Mouse (Mus musculus) liver, postnatal 0 days (tissue): ENCODE results near the gene Gm9046. TPM values are rescaled to one million over a fixed set of nuclear protein-coding genes. Genes with fewer than 3 reads are reported as not detected.
"Not testable (repeated sequence)": the region's sequence is repeated elsewhere in the genome, so short reads cannot be mapped to it uniquely, and the experiment has no call there.

Source experiments
- ATAC-seq: fragments of 200-750 bp; cut with Nextera tagmentation; 2 replicates; pipeline ENCODE4 v1.8.0; 2017; ENCODE audit warnings: mild to moderate bottlenecking, moderate library complexity
- DNase-seq: peaks from one replicate; pipeline ENCODE4 v3.0.0-alpha.2; 2016
- H3K27ac ChIP-seq: fragments of 300-500 bp; sonication (generic); 2 replicates; pipeline ENCODE4 v1.5.1; 2014; ENCODE audit warnings: antibody characterized with exemption, moderate library complexity, mild to moderate bottlenecking, low read depth
- H3K27me3 ChIP-seq: fragments of 300-500 bp; sonication (generic); 2 replicates; pipeline ENCODE4 v1.6.1; 2014; ENCODE audit warnings: low read length, control low read depth, mixed read lengths; ENCODE audit not compliant: insufficient read depth
- H3K36me3 ChIP-seq: fragments of 300-500 bp; sonication (generic); replicated peaks from 2 replicates; pipeline ENCODE4 v1.6.1; 2014; ENCODE audit warnings: mild to moderate bottlenecking, control low read depth, low read length, moderate library complexity, mixed read lengths; ENCODE audit not compliant: insufficient read depth
- H3K4me1 ChIP-seq: fragments of 300-500 bp; sonication (generic); 2 replicates; pipeline ENCODE4 v1.6.1; 2014; ENCODE audit warnings: antibody characterized with exemption, mild to moderate bottlenecking, control low read depth; ENCODE audit not compliant: insufficient read depth
- H3K4me2 ChIP-seq: fragments of 300-500 bp; sonication (generic); 2 replicates; pipeline ENCODE4 v1.6.1; 2014; ENCODE audit warnings: low read depth, mild to moderate bottlenecking, low read length, moderate library complexity, mixed read lengths
- H3K4me3 ChIP-seq: fragments of 300-500 bp; sonication (generic); 2 replicates; pipeline ENCODE4 v1.5.1; 2014; ENCODE audit warnings: low read depth, low read length
- H3K9ac ChIP-seq: fragments of 300-500 bp; sonication (generic); replicated peaks from 2 replicates; pipeline ENCODE4 v1.6.1; 2014; ENCODE audit warnings: mild to moderate bottlenecking, moderate library complexity
- H3K9me3 ChIP-seq: fragments of 300-500 bp; sonication (generic); 2 replicates; pipeline ENCODE4 v1.6.1; 2016; ENCODE audit warnings: mild to moderate bottlenecking, control low read depth, low read length, mixed read lengths
- CTCF ChIP-seq: sonication (generic); IDR thresholded peaks from 2 replicates; pipeline ENCODE4 v1.5.1; 2016; ENCODE audit warnings: antibody characterized with exemption, low read depth
- EP300 ChIP-seq: IDR thresholded peaks from 2 replicates; pipeline ENCODE4 v1.6.1; 2016; ENCODE audit warnings: antibody characterized with exemption, low read depth, mild to moderate bottlenecking
- WGBS: fragments of 180-500 bp; shearing (Covaris S2); extraction: QIAGEN DNeasy Blood & Tissue Kit; methylation state at CpG from one replicate; pipeline ENCODE4 v1.1.7; 2014; ENCODE audit not compliant: insufficient replicate concordance; 5-methylcytosine and 5-hydroxymethylcytosine counted together
- polyA plus RNA-seq: library from polyadenylated mRNA; unstranded; fragments of >200 nt; fragmentation: Nextera tagmentation; extraction: Ambion mirVana; gene quantifications from 2 replicates; pipeline ENCODE4 v1.2.1, GENCODE M21; 2015

Gm9046 gene
- polyA plus RNA-seq = not detected in 2 replicates

- DNase-seq, H3K4me2 ChIP-seq, H3K4me1 ChIP-seq, H3K36me3 ChIP-seq, H3K9ac ChIP-seq, H3K4me3 ChIP-seq, H3K27ac ChIP-seq, H3K9me3 ChIP-seq, H3K27me3 ChIP-seq, ATAC-seq: not testable (repeated sequence)
- WGBS = no CpG with 5 or more reads among the region's 14 CpGs
Measured at GRCm38 (mm10) chr10:118343155-118343554, at the start of gene Gm9046. Gene Gm9046 (minus strand): TSS chr10:118343255.

DNA sequence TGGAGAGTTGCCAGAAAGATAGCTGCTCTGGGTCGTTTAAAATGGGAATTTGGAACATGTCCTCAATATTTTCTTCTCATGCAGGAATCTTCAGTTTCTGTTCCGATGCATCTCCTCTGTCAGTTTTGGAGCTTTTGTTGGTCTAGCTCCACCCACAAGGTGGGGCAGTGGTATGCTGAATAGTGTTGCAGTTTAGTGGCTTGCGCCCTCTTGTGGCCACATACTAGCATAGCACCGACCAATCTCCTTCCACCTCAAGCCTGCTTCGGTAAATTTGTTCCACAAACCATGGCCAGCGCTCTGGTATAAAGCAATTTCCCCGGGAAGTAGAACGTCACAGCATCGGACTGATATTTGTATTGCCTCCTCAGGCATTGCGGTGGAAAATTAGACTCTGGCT is 27.4 kb upstream of the Gm9046 start:
- WGBS = 5% methylated on average over 10 of the region's 10 CpGs
- H3K36me3 ChIP-seq = no peaks in the 10 kb centered on the region
- H3K4me3 ChIP-seq = no peak overlapping the region
- H3K9me3 ChIP-seq = no peaks in the 10 kb centered on the region
- no peak overlapping the region for H3K27ac ChIP-seq
- no peaks in the 10 kb centered on the region for H3K27me3 ChIP-seq
- ATAC-seq = peak; percentile 56; the same call in 1 of the 2 replicates
- no peak for TF ChIP-seq EP300
- peak; percentile 98 for TF ChIP-seq CTCF
- DNase-seq = peak; percentile 82
- 0 out of 2 replicates have a peak overlapping the region, but pooled peaks have one; percentile 18 for H3K4me2 ChIP-seq
- no peak overlapping the region for H3K9ac ChIP-seq
- no peaks in the 10 kb centered on the region for H3K4me1 ChIP-seq

- H3K36me3 ChIP-seq = no peaks in the 10 kb centered on the region
- no peaks in the 10 kb centered on the region for H3K27me3 ChIP-seq
- TF ChIP-seq EP300 = no peak
- no peak for TF ChIP-seq CTCF
- no peak overlapping the region for H3K27ac ChIP-seq
- no peaks in the 10 kb centered on the region for H3K9me3 ChIP-seq
- no peaks in the 10 kb centered on the region for H3K4me1 ChIP-seq
- H3K9ac ChIP-seq = no peak overlapping the region
- WGBS = 79% methylated on average over 9 of the region's 9 CpGs
- no peak overlapping the region for H3K4me3 ChIP-seq
- no peak for DNase-seq
- no peak overlapping the region for H3K4me2 ChIP-seq
- no peak for ATAC-seq
Measured at GRCm38 (mm10) chr10:118369518-118369917, 26.5 kb upstream of the Gm9046 start.

- H3K36me3 ChIP-seq, H3K27ac ChIP-seq, H3K4me1 ChIP-seq, H3K4me3 ChIP-seq, H3K27me3 ChIP-seq, DNase-seq, H3K4me2 ChIP-seq, H3K9me3 ChIP-seq, H3K9ac ChIP-seq, ATAC-seq: not testable (repeated sequence)
- WGBS = no CpG with 5 or more reads among the region's 11 CpGs
Measured at GRCm38 (mm10) chr10:118354005-118354404, 10.9 kb upstream of the Gm9046 start, which contains the start of gene Gm9049. Gene Gm9049 (minus strand): TSS chr10:118354105.

- not testable (repeated sequence) for DNase-seq, H3K4me2 ChIP-seq, H3K9ac ChIP-seq, H3K27ac ChIP-seq, H3K9me3 ChIP-seq, H3K27me3 ChIP-seq, H3K36me3 ChIP-seq, H3K4me1 ChIP-seq, ATAC-seq, H3K4me3 ChIP-seq
- WGBS = 88% methylated on average over 1 of the region's 14 CpGs
Measured at GRCm38 (mm10) chr10:118348579-118348978, 5.5 kb upstream of the Gm9046 start, which contains the start of gene Gm9048. Gene Gm9048 (minus strand): TSS chr10:118348679.

DNA sequence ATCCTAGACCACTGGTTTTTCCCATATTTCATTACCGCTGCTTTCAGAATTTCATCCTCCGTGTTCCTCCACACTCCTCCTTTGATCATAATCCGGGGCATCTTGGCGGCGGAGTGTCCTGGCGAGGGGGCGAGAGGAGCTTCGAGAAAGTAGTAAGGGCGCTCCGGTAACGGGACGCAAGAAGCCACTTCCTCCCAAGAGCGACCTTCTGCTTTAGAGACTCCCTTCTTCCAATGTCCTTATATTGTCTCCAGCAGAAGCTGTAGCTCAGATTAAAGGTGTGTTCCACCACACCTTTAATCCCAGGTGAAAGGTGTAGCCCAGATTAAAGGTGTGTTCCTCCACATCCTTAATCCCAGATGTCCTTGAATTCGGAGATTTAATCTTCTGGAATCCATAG is 5.3 kb downstream of the Gm9046 start, which contains the start of gene Gm9045:
TSS of gene Gm9045 (minus strand) at position 101 of the 400 bp plus-strand sequence.
- H3K27ac ChIP-seq, H3K36me3 ChIP-seq, H3K4me1 ChIP-seq, H3K27me3 ChIP-seq, DNase-seq, H3K9me3 ChIP-seq, H3K4me3 ChIP-seq, H3K9ac ChIP-seq, H3K4me2 ChIP-seq, ATAC-seq: not testable (repeated sequence)
- WGBS = no CpG with 5 or more reads among the region's 14 CpGs

DNA sequence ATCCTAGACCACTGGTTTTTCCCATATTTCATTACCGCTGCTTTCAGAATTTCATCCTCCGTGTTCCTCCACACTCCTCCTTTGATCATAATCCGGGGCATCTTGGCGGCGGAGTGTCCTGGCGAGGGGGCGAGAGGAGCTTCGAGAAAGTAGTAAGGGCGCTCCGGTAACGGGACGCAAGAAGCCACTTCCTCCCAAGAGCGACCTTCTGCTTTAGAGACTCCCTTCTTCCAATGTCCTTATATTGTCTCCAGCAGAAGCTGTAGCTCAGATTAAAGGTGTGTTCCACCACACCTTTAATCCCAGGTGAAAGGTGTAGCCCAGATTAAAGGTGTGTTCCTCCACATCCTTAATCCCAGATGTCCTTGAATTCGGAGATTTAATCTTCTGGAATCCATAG is 10.7 kb downstream of the Gm9046 start, which contains the start of gene Gm9044:
TSS of gene Gm9044 (minus strand) at position 101 of the 400 bp plus-strand sequence.
- H3K9ac ChIP-seq, DNase-seq, H3K27ac ChIP-seq, H3K27me3 ChIP-seq, H3K9me3 ChIP-seq, H3K36me3 ChIP-seq, H3K4me2 ChIP-seq, ATAC-seq, H3K4me1 ChIP-seq, H3K4me3 ChIP-seq: not testable (repeated sequence)
- no CpG with 5 or more reads among the region's 14 CpGs for WGBS

DNA sequence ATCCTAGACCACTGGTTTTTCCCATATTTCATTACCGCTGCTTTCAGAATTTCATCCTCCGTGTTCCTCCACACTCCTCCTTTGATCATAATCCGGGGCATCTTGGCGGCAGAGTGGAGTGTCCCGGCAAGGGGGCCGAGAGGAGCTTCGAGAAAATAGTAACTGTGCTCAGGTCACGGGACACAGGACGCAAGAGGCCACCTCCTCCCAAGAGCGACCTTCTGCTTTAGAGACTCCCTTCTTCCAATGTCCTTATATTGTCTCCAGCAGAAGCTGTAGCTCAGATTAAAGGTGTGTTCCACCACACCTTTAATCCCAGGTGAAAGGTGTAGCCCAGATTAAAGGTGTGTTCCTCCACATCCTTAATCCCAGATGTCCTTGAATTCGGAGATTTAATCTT is 16.2 kb downstream of the Gm9046 start, which contains the start of gene Gm9040:
TSS of gene Gm9040 (minus strand) at position 101 of the 400 bp plus-strand sequence.
- H3K4me2 ChIP-seq, H3K36me3 ChIP-seq, H3K27ac ChIP-seq, DNase-seq, H3K9ac ChIP-seq, H3K9me3 ChIP-seq, H3K4me1 ChIP-seq, H3K27me3 ChIP-seq, ATAC-seq, H3K4me3 ChIP-seq: not testable (repeated sequence)
- no CpG with 5 or more reads among the region's 11 CpGs for WGBS
